Mouse (Mus musculus) bone marrow, adult 2 months (tissue): Measurements from ENCODE around the gene Mmp20. TPM values are rescaled to one million over a fixed set of nuclear protein-coding genes. Genes with fewer than 3 reads are reported as not detected.

Source experiments
- H3K27ac ChIP-seq: fragments of 200-500 bp; 2 replicates; pipeline ENCODE4 v1.5.1; 2012; ENCODE audit warnings: low read depth, mild to moderate bottlenecking, control low read depth, inconsistent platforms, low read length; ENCODE audit not compliant: control insufficient read depth, poor library complexity, insufficient read depth
- H3K4me1 ChIP-seq: fragments of 200-500 bp; 2 replicates; pipeline ENCODE4 v1.6.1; 2011; ENCODE audit warnings: low read length; ENCODE audit not compliant: control insufficient read depth, insufficient read depth
- H3K4me3 ChIP-seq: fragments of 200-500 bp; replicated peaks from 2 replicates; pipeline ENCODE3; 2011; ENCODE audit warnings: mild to moderate bottlenecking, low read depth, low read length, control low read depth; ENCODE audit not compliant: control insufficient read depth
- CTCF ChIP-seq: fragments of 200-500 bp; IDR thresholded peaks from 2 replicates; pipeline ENCODE4 v1.5.1; 2011; ENCODE audit warnings: low read length, control low read depth; ENCODE audit not compliant: control insufficient read depth, insufficient read depth
- POLR2A ChIP-seq: fragments of 200-500 bp; IDR thresholded peaks from 2 replicates; pipeline ENCODE4 v1.6.1; 2011; ENCODE audit warnings: low read depth, mild to moderate bottlenecking, control low read depth, low read length, borderline replicate concordance; ENCODE audit not compliant: control insufficient read depth
- WGBS: fragments of 180-500 bp; shearing (Covaris S2); methylation state at CpG from one replicate; pipeline ENCODE4 v1.1.7; 2018; 5-methylcytosine and 5-hydroxymethylcytosine counted together
- polyA plus RNA-seq: library from polyadenylated mRNA; stranded (reverse); fragments of >200 nt; gene quantifications from 2 replicates; pipeline ENCODE4 v1.2.4, GENCODE M21; 2011; ENCODE audit warnings: low replicate concordance; ENCODE audit not compliant: missing spikeins, insufficient read depth, insufficient read length

Mmp20 gene
- polyA plus RNA-seq, 1 experiment = not detected

GRCm38 (mm10) chr9:7672985-7673384 is 45.0 kb downstream of the Mmp20 start:
- TF ChIP-seq POLR2A (no peak), CTCF (no peak)
- Histone ChIP-seq H3K27ac (no peak overlapping the region), H3K4me1 (no peaks in the 10 kb centered on the region), H3K4me3 (no peak overlapping the region)
- 28% methylated on average over 9 of the region's 9 CpGs for WGBS

GRCm38 (mm10) chr9:7678154-7678837 is 50.3 kb downstream of the Mmp20 start:
- 74% methylated on average over 2 of the region's 2 CpGs for WGBS
- no peak overlapping the region for H3K4me3 ChIP-seq
- TF ChIP-seq POLR2A = no peak
- no peak for TF ChIP-seq CTCF
- no peak overlapping the region for H3K27ac ChIP-seq
- H3K4me1 ChIP-seq = no peaks in the 10 kb centered on the region

GRCm38 (mm10) chr9:7682081-7682618 is 54.1 kb downstream of the Mmp20 start:
- H3K4me1 ChIP-seq = no peaks in the 10 kb centered on the region
- H3K27ac ChIP-seq = no peak overlapping the region
- 81% methylated on average over 9 of the region's 9 CpGs for WGBS
- H3K4me3 ChIP-seq = no peak overlapping the region
- TF ChIP-seq CTCF (no peak), POLR2A (no peak)

GRCm38 (mm10) chr9:7686024-7686423 is 58.0 kb downstream of the Mmp20 start:
- Histone ChIP-seq H3K27ac (no peak overlapping the region), H3K4me1 (no peaks in the 10 kb centered on the region), H3K4me3 (no peak overlapping the region)
- 27% methylated on average over 2 of the region's 2 CpGs for WGBS
- TF ChIP-seq POLR2A (no peak), CTCF (no peak)

- 43% methylated on average over 6 of the region's 6 CpGs for WGBS
- TF ChIP-seq CTCF = no peak
- TF ChIP-seq POLR2A = no peak
- H3K4me1 ChIP-seq = no peaks in the 10 kb centered on the region
Observed at GRCm38 (mm10) chr9:7689799-7690198, 61.8 kb downstream of the Mmp20 start.

GRCm38 (mm10) chr9:7691790-7692189 is 63.8 kb downstream of the Mmp20 start, which contains the start of gene Mmp7:
TSS of gene Mmp7 (plus strand) at chr9:7692090.
- H3K27ac ChIP-seq = no peak within 1 kb of the TSS
- TF ChIP-seq POLR2A (no peak), CTCF (no peak)
- H3K4me1 ChIP-seq = no peaks in the 10 kb centered on the region
- no peak within 1 kb of the TSS for H3K4me3 ChIP-seq
- 28% methylated on average over 1 of the region's 1 CpGs for WGBS

More at GRCm38 (mm10) chr9:7689799-7690198, 61.8 kb downstream of the Mmp20 start:
- Histone ChIP-seq H3K27ac (no peak overlapping the region), H3K4me3 (no peak overlapping the region)

GRCm38 (mm10) chr9:7693961-7694360 is 65.9 kb downstream of the Mmp20 start:
- H3K4me3 ChIP-seq = no peak overlapping the region
- no peak overlapping the region for H3K27ac ChIP-seq
- no peaks in the 10 kb centered on the region; the same call in 1 of the 2 replicates for H3K4me1 ChIP-seq
- TF ChIP-seq POLR2A (no peak), CTCF (no peak)
- WGBS = 89% methylated on average over 3 of the region's 3 CpGs

GRCm38 (mm10) chr9:7695646-7696045 is 67.6 kb downstream of the Mmp20 start:
- 91% methylated on average over 3 of the region's 3 CpGs for WGBS
- H3K4me1 ChIP-seq = no peaks in the 10 kb centered on the region; the same call in 1 of the 2 replicates
- no peak overlapping the region for H3K4me3 ChIP-seq
- no peak for TF ChIP-seq CTCF
- no peak for TF ChIP-seq POLR2A
- H3K27ac ChIP-seq = no peak overlapping the region

GRCm38 (mm10) chr9:7708698-7709097 is 80.7 kb downstream of the Mmp20 start:
- WGBS = 76% methylated on average over 6 of the region's 6 CpGs
- TF ChIP-seq POLR2A (no peak), CTCF (no peak)
- Histone ChIP-seq H3K4me3 (no peak overlapping the region), H3K27ac (no peak overlapping the region), H3K4me1 (no peaks in the 10 kb centered on the region)
